Mouse (Mus musculus): ENCODE measurements around the gene Fam171a2. TPM values are rescaled to one million over a fixed set of nuclear protein-coding genes. Genes with fewer than 3 reads are reported as not detected.

The Fam171a2 gene
- polyA plus RNA-seq, 2 experiments: 0.17 to 1.6 TPM

- ATAC-seq (ENCODE audit: insufficient read depth) (no peak), DNase-seq (ENCODE audit: low read depth in 3 of 3, low spot score in 3 of 3) (no peak)
- Histone ChIP-seq H3K4me3 (ENCODE audit: insufficient read depth in 1 of 2, low read depth in 2 of 2, low read length in 2 of 2) (no peak overlapping the region), H3K9ac (replicated peaks) (no peak overlapping the region), H3K36me3 (replicated peaks; ENCODE audit: control insufficient read depth, insufficient read depth, low read depth) (no peaks in the 10 kb centered on the region), H3K4me1 (replicated peaks; ENCODE audit: control insufficient read depth in 2 of 2, insufficient read depth in 2 of 2, low read length in 1 of 2) (peaks cover 0 to 2% of the 10 kb centered on the region in 2 experiments; a peak in 1 of 4 replicates), H3K27me3 (ENCODE audit: control insufficient read depth, insufficient read depth, low read length) (no peaks in the 10 kb centered on the region), H3K27ac (no peak overlapping the region), H3K4me2 (ENCODE audit: low read depth) (no peak overlapping the region), H3K9me3 (ENCODE audit: control insufficient read depth, low read length) (no peaks in the 10 kb centered on the region)
- TF ChIP-seq EP300 (IDR thresholded peaks at IDR 0.05; ENCODE audit: low read depth) (no peak), CTCF (IDR thresholded peaks at IDR 0.05; ENCODE audit: low read depth) (no peak)
Measured at GRCm38 (mm10) chr11:102418887-102419286, 28.6 kb downstream of the Fam171a2 start.

- Histone ChIP-seq H3K4me1 (replicated peaks; ENCODE audit: control insufficient read depth in 2 of 2, insufficient read depth in 2 of 2, low read length in 1 of 2) (peaks cover 0 to 2% of the 10 kb centered on the region in 2 experiments; a peak in 1 of 4 replicates), H3K9ac (replicated peaks) (no peak overlapping the region), H3K27ac (no peak overlapping the region), H3K27me3 (ENCODE audit: control insufficient read depth, insufficient read depth, low read length) (no peaks in the 10 kb centered on the region), H3K9me3 (ENCODE audit: control insufficient read depth, low read length) (no peaks in the 10 kb centered on the region), H3K36me3 (replicated peaks; ENCODE audit: control insufficient read depth, insufficient read depth, low read depth) (no peaks in the 10 kb centered on the region), H3K4me3 (ENCODE audit: insufficient read depth in 1 of 2, low read depth in 2 of 2, low read length in 2 of 2) (no peak overlapping the region), H3K4me2 (ENCODE audit: low read depth) (no peak overlapping the region)
- TF ChIP-seq EP300 (IDR thresholded peaks at IDR 0.05; ENCODE audit: low read depth) (no peak), CTCF (IDR thresholded peaks at IDR 0.05; ENCODE audit: low read depth) (no peak)
- DNase-seq (ENCODE audit: low read depth in 3 of 3, low spot score in 3 of 3) (no peak), ATAC-seq (ENCODE audit: insufficient read depth) (no peak)
- WGBS (ENCODE audit: insufficient replicate concordance): 65% methylated on average over 1 of the region's 1 CpGs
Measured at GRCm38 (mm10) chr11:102417160-102417559, 30.3 kb downstream of the Fam171a2 start.

- Histone ChIP-seq H3K4me1 (replicated peaks; ENCODE audit: control insufficient read depth in 2 of 2, insufficient read depth in 2 of 2, low read length in 1 of 2) (peaks cover 6 to 8% of the 10 kb centered on the region in 2 experiments), H3K36me3 (replicated peaks; ENCODE audit: control insufficient read depth, insufficient read depth, low read depth) (no peaks in the 10 kb centered on the region), H3K9me3 (ENCODE audit: control insufficient read depth, low read length) (no peaks in the 10 kb centered on the region), H3K27ac (no peak overlapping the region), H3K9ac (replicated peaks) (no peak overlapping the region), H3K4me3 (ENCODE audit: insufficient read depth in 1 of 2, low read depth in 2 of 2, low read length in 2 of 2) (no peak overlapping the region), H3K4me2 (ENCODE audit: low read depth) (no peak overlapping the region), H3K27me3 (ENCODE audit: control insufficient read depth, insufficient read depth, low read length) (no peaks in the 10 kb centered on the region)
- WGBS (ENCODE audit: insufficient replicate concordance): 69% methylated on average over 10 of the region's 10 CpGs
- no peak for ATAC-seq (ENCODE audit: insufficient read depth)
- DNase-seq (ENCODE audit: low read depth in 3 of 3, low spot score in 3 of 3): no peak
- TF ChIP-seq CTCF (IDR thresholded peaks at IDR 0.05; ENCODE audit: low read depth) (no peak), EP300 (IDR thresholded peaks at IDR 0.05; ENCODE audit: low read depth) (no peak)
Measured at GRCm38 (mm10) chr11:102415034-102415802, 32.3 kb downstream of the Fam171a2 start.

- WGBS (ENCODE audit: insufficient replicate concordance): 63% methylated on average over 8 of the region's 8 CpGs
- peaks cover 17 to 21% of the 10 kb centered on the region in 2 experiments for H3K4me1 ChIP-seq (replicated peaks; ENCODE audit: control insufficient read depth in 2 of 2, insufficient read depth in 2 of 2, low read length in 1 of 2)
- H3K36me3 ChIP-seq (replicated peaks; ENCODE audit: control insufficient read depth, insufficient read depth, low read depth): no peaks in the 10 kb centered on the region
- no peaks in the 10 kb centered on the region for H3K27me3 ChIP-seq (ENCODE audit: control insufficient read depth, insufficient read depth, low read length)
- no peak overlapping the region for H3K4me3 ChIP-seq (ENCODE audit: insufficient read depth in 1 of 2, low read depth in 2 of 2, low read length in 2 of 2)
- DNase-seq (ENCODE audit: low read depth in 3 of 3, low spot score in 3 of 3): no peak
- ATAC-seq (ENCODE audit: insufficient read depth): no peak
- TF ChIP-seq EP300 (IDR thresholded peaks at IDR 0.05; ENCODE audit: low read depth): no peak
- TF ChIP-seq CTCF (IDR thresholded peaks at IDR 0.05; ENCODE audit: low read depth): no peak
- no peaks in the 10 kb centered on the region for H3K9me3 ChIP-seq (ENCODE audit: control insufficient read depth, low read length)
- no peak overlapping the region for H3K27ac ChIP-seq
- H3K4me2 ChIP-seq (ENCODE audit: low read depth): no peak overlapping the region
- no peak overlapping the region for H3K9ac ChIP-seq (replicated peaks)
Measured at GRCm38 (mm10) chr11:102413059-102413458, 34.4 kb downstream of the Fam171a2 start.

- Histone ChIP-seq H3K4me1 (replicated peaks; ENCODE audit: control insufficient read depth in 2 of 2, insufficient read depth in 2 of 2, low read length in 1 of 2) (peaks cover 17 to 21% of the 10 kb centered on the region in 2 experiments), H3K9me3 (ENCODE audit: control insufficient read depth, low read length) (no peaks in the 10 kb centered on the region), H3K9ac (replicated peaks) (no peak overlapping the region), H3K4me2 (ENCODE audit: low read depth) (peak overlapping the region; percentile 39), H3K36me3 (replicated peaks; ENCODE audit: control insufficient read depth, insufficient read depth, low read depth) (no peaks in the 10 kb centered on the region), H3K27me3 (ENCODE audit: control insufficient read depth, insufficient read depth, low read length) (no peaks in the 10 kb centered on the region), H3K4me3 (ENCODE audit: insufficient read depth in 1 of 2, low read depth in 2 of 2, low read length in 2 of 2) (no peak overlapping the region), H3K27ac (peak overlapping the region; percentile 12; the same call in 1 of the 2 replicates)
- WGBS (ENCODE audit: insufficient replicate concordance): 7% methylated on average over 11 of the region's 11 CpGs
- ATAC-seq (ENCODE audit: insufficient read depth) (no peak), DNase-seq (ENCODE audit: low read depth in 3 of 3, low spot score in 3 of 3) (peak; percentile 81 to 84 (median 84))
- peak; percentile 96 for TF ChIP-seq CTCF (IDR thresholded peaks at IDR 0.05; ENCODE audit: low read depth)
- peak; percentile 37 for TF ChIP-seq EP300 (IDR thresholded peaks at IDR 0.05; ENCODE audit: low read depth)
Measured at GRCm38 (mm10) chr11:102411704-102412103, 35.8 kb downstream of the Fam171a2 start.

Measured in liver, embryonic 14.5 days (tissue).